Mouse (Mus musculus): Measurements from ENCODE around the gene B4galt2. TPM values are rescaled to one million over a fixed set of nuclear protein-coding genes. Genes with fewer than 3 reads are reported as not detected.
A peak's percentile ranks its signal among the peaks of the same experiment; 100 is the strongest.

The B4galt2 gene
- polyA plus RNA-seq, 1 experiment from 2014 or later, result 78.1 TPM

DNA sequence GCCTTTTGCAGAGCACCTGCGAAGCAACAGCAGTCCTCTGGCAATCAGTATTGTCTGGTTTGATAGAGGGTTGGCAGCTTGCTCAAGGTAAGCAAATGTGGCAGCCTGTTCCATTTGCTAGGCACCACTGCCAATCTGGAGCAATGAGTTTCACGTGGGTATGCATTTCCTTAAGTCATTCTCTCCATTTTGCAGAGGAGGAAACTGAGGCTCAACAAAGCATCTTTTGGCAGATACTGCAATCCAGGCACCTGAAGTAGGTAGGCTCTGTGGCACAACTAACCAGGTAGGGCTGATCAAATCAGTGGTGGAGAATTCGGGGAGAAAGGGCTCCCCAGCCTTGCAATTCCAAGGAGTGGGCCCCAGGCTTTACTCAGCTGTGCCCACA is 48.8 kb downstream of the B4galt2 start, which contains the start of gene Slc6a9:
Gene Slc6a9, plus strand, starts transcription at position 50 of the 388 bp plus-strand sequence.
- peaks cover 8% of the 10 kb centered on the region for H3K4me1 ChIP-seq (ENCODE audit: control insufficient read depth, insufficient read depth, low read length)
- WGBS, result 23% methylated on average over 3 of the region's 3 CpGs

DNA sequence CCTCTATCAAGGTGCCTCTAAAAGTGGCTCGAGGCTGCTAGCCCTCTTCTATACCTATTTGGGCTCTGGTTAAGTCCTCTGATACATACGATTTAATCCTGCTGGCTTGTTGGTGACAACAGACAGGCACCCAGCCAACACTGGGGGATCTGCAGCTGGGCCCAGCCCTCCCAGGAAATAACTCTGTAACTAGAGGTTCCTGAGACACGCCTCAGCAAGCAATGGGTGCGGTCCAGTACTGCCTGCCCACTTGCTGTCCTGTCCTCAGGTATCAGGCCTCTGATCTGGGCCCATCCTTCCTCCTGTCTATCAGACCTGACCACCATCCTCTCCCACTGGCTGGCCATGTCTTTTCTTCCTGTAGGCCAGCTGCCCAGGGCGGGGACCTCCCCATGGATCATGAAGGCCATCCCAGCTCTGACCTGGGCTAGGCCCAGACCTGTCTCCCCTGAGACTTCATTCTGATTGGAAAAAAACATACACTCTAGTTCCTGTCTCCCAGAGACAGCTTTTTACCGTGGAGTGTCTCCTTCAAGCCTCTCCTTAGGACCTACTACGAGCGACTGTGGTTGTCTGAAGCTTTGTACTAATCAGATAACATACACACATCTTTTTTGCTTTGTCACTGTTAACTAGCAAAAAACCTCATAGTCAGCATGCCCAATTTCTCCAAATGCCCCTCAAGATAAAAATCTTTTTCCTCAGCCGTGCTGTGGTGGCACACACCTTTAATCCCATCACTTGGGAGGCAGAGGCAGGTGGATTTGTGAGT is 51.2 kb downstream of the B4galt2 start:
- no peak for ATAC-seq (ENCODE audit: low FRiP score, low TSS enrichment)
- Histone ChIP-seq H3K9me3 (ENCODE audit: control insufficient read depth, low read length) (no peaks in the 10 kb centered on the region), H3K27me3 (ENCODE audit: control insufficient read depth, insufficient read depth, low read length) (no peaks in the 10 kb centered on the region), H3K4me3 (replicated peaks; ENCODE audit: low read depth, low read length) (no peak overlapping the region), H3K4me1 (ENCODE audit: control insufficient read depth, insufficient read depth, low read length) (peaks cover 8% of the 10 kb centered on the region), H3K4me2 (ENCODE audit: low read length) (no peak overlapping the region), H3K27ac (replicated peaks; ENCODE audit: low read depth, low read length) (no peak overlapping the region), H3K9ac (replicated peaks; ENCODE audit: low read length) (no peak overlapping the region), H3K36me3 (ENCODE audit: control insufficient read depth, insufficient read depth, low read length) (no peaks in the 10 kb centered on the region)
- no peak for DNase-seq
- WGBS, result 81% methylated on average over 9 of the region's 9 CpGs

More for the DNA sequence above, 48.8 kb downstream of the B4galt2 start, which contains the start of gene Slc6a9:
- Histone ChIP-seq H3K27ac (replicated peaks; ENCODE audit: low read depth, low read length) (peak within 1 kb of the TSS; percentile 86), H3K36me3 (ENCODE audit: control insufficient read depth, insufficient read depth, low read length) (no peaks in the 10 kb centered on the region), H3K27me3 (ENCODE audit: control insufficient read depth, insufficient read depth, low read length) (no peaks in the 10 kb centered on the region), H3K4me2 (ENCODE audit: low read length) (peak within 1 kb of the TSS; percentile 74), H3K9ac (replicated peaks; ENCODE audit: low read length) (peak within 1 kb of the TSS; percentile 66), H3K9me3 (ENCODE audit: control insufficient read depth, low read length) (no peaks in the 10 kb centered on the region), H3K4me3 (replicated peaks; ENCODE audit: low read depth, low read length) (peak within 1 kb of the TSS; percentile 55)
- no peak for DNase-seq
- ATAC-seq (ENCODE audit: low FRiP score, low TSS enrichment), result no peak

DNA sequence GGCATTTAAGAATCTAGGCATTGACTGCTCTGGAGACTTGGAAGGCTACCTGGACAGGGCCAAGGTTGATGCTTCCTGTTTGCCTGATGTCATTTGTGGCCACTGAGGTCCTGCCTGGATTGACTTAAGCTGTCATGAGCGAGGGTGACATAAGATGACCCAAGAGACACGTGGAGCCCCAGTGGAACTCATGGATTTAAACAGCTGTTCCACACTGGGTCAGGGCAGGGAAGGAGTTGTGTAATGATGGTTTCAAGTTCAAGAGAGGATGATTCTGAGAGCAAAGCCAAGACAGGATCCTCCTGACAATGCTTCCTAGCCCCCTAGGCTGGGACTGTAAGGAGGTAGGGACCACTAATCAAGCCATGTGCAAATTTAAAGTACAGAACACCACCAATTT is 51.8 kb downstream of the B4galt2 start:
- WGBS, result 75% methylated on average over 2 of the region's 2 CpGs
- DNase-seq, result no peak
- H3K36me3 ChIP-seq (ENCODE audit: control insufficient read depth, insufficient read depth, low read length), result no peaks in the 10 kb centered on the region
- ATAC-seq (ENCODE audit: low FRiP score, low TSS enrichment), result no peak
- H3K9ac ChIP-seq (replicated peaks; ENCODE audit: low read length), result no peak overlapping the region
- H3K27me3 ChIP-seq (ENCODE audit: control insufficient read depth, insufficient read depth, low read length), result no peaks in the 10 kb centered on the region
- H3K4me3 ChIP-seq (replicated peaks; ENCODE audit: low read depth, low read length), result no peak overlapping the region
- peaks cover 8% of the 10 kb centered on the region for H3K4me1 ChIP-seq (ENCODE audit: control insufficient read depth, insufficient read depth, low read length)
- no peaks in the 10 kb centered on the region for H3K9me3 ChIP-seq (ENCODE audit: control insufficient read depth, low read length)
- no peak overlapping the region for H3K4me2 ChIP-seq (ENCODE audit: low read length)
- no peak overlapping the region for H3K27ac ChIP-seq (replicated peaks; ENCODE audit: low read depth, low read length)

DNA sequence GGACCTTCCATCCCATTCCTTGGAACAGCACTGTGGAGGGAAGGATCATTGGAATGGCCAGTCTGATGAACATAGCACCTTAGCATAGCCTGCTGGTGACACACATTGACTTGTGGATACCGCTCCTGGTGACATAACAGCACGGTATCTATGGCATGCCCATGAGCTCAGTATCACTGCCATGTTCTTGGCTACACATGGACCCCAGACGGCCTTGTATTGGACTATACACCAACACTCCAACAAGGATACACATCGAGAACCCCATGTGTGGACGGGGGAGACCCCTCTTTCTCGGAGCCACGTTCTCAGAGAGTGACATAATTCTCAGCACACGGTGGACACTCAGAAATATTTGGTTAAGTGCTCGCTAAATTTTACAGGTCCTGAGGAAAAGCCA is 52.5 kb downstream of the B4galt2 start:
- Histone ChIP-seq H3K27me3 (ENCODE audit: control insufficient read depth, insufficient read depth, low read length) (no peaks in the 10 kb centered on the region), H3K27ac (replicated peaks; ENCODE audit: low read depth, low read length) (no peak overlapping the region), H3K4me1 (ENCODE audit: control insufficient read depth, insufficient read depth, low read length) (peaks cover 8% of the 10 kb centered on the region), H3K9me3 (ENCODE audit: control insufficient read depth, low read length) (no peaks in the 10 kb centered on the region), H3K4me3 (replicated peaks; ENCODE audit: low read depth, low read length) (no peak overlapping the region), H3K4me2 (ENCODE audit: low read length) (no peak overlapping the region), H3K9ac (replicated peaks; ENCODE audit: low read length) (no peak overlapping the region), H3K36me3 (ENCODE audit: control insufficient read depth, insufficient read depth, low read length) (no peaks in the 10 kb centered on the region)
- WGBS, result 93% methylated on average over 9 of the region's 9 CpGs
- DNase-seq (no peak), ATAC-seq (ENCODE audit: low FRiP score, low TSS enrichment) (no peak)

DNA sequence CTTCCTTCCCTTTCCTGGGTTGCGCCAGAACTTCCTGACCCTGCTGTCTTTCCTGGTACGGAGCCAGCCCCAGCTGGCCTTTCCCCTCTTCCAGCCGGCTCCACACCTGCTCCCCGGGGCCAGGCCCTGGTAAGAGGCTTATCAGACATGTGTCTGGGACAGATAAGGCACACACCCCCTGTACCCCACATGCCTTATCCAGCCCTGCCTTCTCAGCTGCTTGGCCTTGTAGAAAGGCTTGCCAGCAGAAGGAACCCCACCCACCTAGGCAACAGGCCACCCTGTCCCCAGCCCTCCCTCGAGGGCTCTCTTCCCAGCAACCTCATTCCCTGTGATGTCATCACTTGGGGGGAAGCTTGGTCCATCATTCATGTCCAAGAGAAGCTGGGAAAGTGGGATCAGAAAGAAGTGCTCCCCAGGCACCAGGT is 53.1 kb downstream of the B4galt2 start:
- ATAC-seq (ENCODE audit: low FRiP score, low TSS enrichment) (peak; percentile 35; the same call in 1 of the 2 replicates), DNase-seq (peak; percentile 41)
- no peaks in the 10 kb centered on the region for H3K27me3 ChIP-seq (ENCODE audit: control insufficient read depth, insufficient read depth, low read length)
- H3K4me2 ChIP-seq (ENCODE audit: low read length), result peak overlapping the region; percentile 11; the same call in 1 of the 2 replicates
- H3K36me3 ChIP-seq (ENCODE audit: control insufficient read depth, insufficient read depth, low read length), result no peaks in the 10 kb centered on the region
- H3K4me1 ChIP-seq (ENCODE audit: control insufficient read depth, insufficient read depth, low read length), result peaks cover 8% of the 10 kb centered on the region
- no peaks in the 10 kb centered on the region for H3K9me3 ChIP-seq (ENCODE audit: control insufficient read depth, low read length)
- H3K4me3 ChIP-seq (replicated peaks; ENCODE audit: low read depth, low read length), result no peak overlapping the region
- WGBS, result 15% methylated on average over 5 of the region's 5 CpGs
- no peak overlapping the region for H3K27ac ChIP-seq (replicated peaks; ENCODE audit: low read depth, low read length)
- H3K9ac ChIP-seq (replicated peaks; ENCODE audit: low read length), result no peak overlapping the region

DNA sequence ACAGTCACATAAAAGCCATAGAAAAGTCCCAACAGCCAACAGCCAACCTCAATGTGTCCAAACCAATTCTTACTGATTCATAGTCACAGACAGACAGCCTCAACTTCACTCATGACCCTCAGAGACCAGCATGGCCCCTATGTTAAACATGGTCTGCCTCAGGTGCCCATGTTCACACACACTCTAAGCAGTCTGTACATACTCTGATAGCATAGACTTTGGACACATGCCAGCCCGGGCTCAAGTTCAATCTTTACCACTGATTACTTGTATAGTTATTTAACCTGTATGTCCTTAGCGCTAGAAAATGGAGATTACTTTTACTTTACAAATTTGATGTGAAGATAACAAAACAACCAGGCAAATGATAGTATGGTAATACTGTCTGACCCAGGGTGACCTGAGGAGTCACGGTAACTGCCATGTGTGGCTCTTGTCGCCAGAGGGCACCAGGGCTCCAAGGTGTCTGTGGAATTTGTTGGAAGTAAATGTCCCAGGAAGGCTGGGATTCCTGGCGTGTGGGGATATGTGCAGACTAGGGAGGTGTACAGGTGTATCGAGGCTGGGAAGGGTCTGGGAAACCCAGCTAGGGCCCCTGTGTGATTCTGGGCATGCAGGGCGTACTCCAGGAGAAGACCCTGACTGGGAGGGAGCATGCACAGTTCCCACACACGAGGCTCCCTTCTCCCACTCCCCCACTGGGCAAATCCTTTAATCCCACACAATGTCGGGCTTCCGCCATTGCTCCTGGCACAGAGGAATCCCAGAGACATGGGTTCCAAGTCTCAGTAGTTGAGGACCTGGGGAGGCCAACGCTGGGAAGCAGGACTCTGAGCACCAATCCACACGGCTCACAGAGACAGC is 53.8 kb downstream of the B4galt2 start:
- H3K4me2 ChIP-seq (ENCODE audit: low read length), result peak overlapping the region; percentile 11; the same call in 1 of the 2 replicates

DNA sequence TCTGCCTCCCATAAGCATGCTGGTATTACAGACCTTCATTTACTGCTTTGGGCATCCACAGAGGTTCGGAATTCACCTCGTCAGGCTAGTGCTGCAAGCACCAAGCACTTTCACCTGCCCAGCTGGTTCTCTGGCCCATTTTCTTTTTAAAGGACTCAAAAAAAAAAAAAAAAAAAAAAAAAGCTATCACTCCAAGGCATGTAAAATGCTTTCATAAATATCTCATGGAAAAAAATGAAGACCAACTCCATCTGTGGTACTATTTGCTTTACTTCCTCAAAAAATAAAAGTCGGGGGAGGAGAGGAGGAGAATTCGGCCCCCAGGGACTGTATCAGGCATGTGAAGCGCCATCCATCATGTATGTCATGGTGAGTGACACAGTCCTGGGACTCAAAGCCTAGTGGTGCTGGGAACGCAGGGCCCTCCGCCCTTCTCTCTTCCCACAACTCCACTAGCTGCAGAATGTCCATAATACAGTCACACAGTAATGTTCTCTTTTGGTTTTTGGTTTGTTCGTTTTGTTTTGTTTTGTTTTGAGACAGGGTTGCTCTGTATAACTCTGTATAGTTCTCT is 54.6 kb downstream of the B4galt2 start:
- Histone ChIP-seq H3K27me3 (ENCODE audit: control insufficient read depth, insufficient read depth, low read length) (no peaks in the 10 kb centered on the region), H3K27ac (replicated peaks; ENCODE audit: low read depth, low read length) (no peak overlapping the region), H3K9me3 (ENCODE audit: control insufficient read depth, low read length) (no peaks in the 10 kb centered on the region), H3K4me2 (ENCODE audit: low read length) (no peak overlapping the region), H3K4me1 (ENCODE audit: control insufficient read depth, insufficient read depth, low read length) (no peaks in the 10 kb centered on the region), H3K9ac (replicated peaks; ENCODE audit: low read length) (no peak overlapping the region), H3K4me3 (replicated peaks; ENCODE audit: low read depth, low read length) (no peak overlapping the region), H3K36me3 (ENCODE audit: control insufficient read depth, insufficient read depth, low read length) (no peaks in the 10 kb centered on the region)
- no peak for DNase-seq
- no peak for ATAC-seq (ENCODE audit: low FRiP score, low TSS enrichment)
- 77% methylated on average over 8 of the region's 8 CpGs for WGBS

More for the DNA sequence above, 53.8 kb downstream of the B4galt2 start:
- H3K36me3 ChIP-seq (ENCODE audit: control insufficient read depth, insufficient read depth, low read length), result no peaks in the 10 kb centered on the region
- no peak overlapping the region for H3K27ac ChIP-seq (replicated peaks; ENCODE audit: low read depth, low read length)
- peak; percentile 52; the same call in 1 of the 2 replicates for ATAC-seq (ENCODE audit: low FRiP score, low TSS enrichment)
- H3K4me1 ChIP-seq (ENCODE audit: control insufficient read depth, insufficient read depth, low read length), result peaks cover 4% of the 10 kb centered on the region
- DNase-seq, result peak; percentile 85
- H3K9ac ChIP-seq (replicated peaks; ENCODE audit: low read length), result no peak overlapping the region
- WGBS, result 8% methylated on average over 12 of the region's 12 CpGs
- H3K9me3 ChIP-seq (ENCODE audit: control insufficient read depth, low read length), result no peaks in the 10 kb centered on the region
- H3K27me3 ChIP-seq (ENCODE audit: control insufficient read depth, insufficient read depth, low read length), result no peaks in the 10 kb centered on the region
- no peak overlapping the region for H3K4me3 ChIP-seq (replicated peaks; ENCODE audit: low read depth, low read length)
